Mouse (Mus musculus) cerebellum, postnatal 14 days (tissue): ENCODE results near the gene Larp1b.

Experiments
- DNase-seq, 2 experiments: peaks; one replicate each; pipeline ENCODE4 v3.0.0; 2021; ENCODE audit warnings: mixed read lengths in 2 of 2

The Larp1b gene

GRCm38 (mm10) chr3:41030705-41031104 is 81.1 kb downstream of the Larp1b start:
- no peak for DNase-seq

DNA sequence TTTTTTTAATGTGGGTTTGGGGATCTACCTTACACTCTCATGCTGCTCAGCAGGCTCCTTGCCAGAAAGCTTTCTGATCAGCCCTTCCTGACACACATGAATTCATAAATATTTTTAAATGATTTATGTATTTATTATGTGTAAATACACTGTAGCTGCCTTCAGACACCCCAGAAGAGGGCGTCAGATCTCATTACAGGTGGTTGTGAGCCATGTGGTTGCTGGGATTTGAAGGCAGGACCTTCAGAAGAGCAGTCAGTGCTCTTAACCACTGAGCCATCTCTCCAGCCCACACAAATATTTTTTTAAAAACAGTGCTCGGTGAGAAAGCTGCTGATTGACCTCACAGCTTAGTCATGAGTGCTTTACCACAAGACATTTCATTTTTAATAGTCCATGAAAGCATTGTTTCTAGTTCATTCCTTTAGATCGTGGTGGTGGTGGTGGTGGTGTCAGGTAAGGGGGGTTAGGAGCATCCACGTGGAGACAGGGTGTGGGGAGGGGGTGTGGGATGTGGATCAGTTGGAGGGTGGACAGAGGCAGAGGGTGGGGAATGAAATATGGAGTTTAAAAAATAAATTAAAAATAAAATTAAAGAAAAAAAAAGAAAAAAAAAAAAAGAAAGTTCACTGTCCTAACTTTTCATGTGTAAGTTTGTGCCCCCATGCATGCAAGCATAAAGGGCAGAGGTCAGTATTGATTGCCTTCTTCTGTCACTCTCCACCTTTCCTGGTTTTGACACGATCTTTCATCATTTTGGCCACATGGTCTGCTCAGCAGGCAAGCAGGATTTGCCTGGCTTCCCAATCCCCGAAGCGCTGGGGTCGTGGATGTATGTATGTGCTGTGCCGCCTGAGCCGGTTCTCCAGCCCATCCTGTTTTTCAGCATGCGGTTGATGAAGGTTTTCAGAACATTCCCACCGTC is 81.9 kb downstream of the Larp1b start:
- DNase-seq, result no peak

DNA sequence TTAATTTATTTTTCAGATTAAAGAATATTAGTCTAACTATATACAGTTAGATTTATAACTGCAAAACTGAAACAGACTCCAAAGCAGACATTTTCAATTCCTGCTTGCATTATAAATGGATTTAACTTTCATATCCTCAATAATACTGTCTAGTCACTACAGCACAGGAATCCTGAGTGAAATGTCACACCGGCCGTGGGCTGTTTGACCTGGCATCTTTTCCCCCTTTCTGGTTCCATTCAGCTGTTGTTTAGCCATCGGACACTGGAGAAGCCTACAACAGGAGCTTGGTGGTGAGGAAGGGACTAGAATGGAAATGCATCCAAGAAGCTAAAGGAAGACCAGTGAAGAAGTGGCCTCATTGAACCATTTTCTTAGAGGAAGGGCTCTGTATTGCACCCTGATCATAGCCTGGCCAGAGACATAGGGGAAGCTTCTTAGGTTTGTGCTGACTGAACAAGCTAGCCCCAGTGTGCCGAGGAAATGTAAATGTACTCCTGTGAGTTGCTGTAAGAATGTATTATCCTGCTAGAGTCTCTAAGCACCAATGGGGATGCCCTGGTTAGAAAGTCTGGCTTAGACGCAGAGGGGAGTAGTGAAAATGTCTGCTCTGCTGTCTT is 88.8 kb downstream of the Larp1b start:
- DNase-seq, result no peak

- no peak for DNase-seq
Measured at GRCm38 (mm10) chr3:41041241-41041640, 91.6 kb downstream of the Larp1b start.

DNA sequence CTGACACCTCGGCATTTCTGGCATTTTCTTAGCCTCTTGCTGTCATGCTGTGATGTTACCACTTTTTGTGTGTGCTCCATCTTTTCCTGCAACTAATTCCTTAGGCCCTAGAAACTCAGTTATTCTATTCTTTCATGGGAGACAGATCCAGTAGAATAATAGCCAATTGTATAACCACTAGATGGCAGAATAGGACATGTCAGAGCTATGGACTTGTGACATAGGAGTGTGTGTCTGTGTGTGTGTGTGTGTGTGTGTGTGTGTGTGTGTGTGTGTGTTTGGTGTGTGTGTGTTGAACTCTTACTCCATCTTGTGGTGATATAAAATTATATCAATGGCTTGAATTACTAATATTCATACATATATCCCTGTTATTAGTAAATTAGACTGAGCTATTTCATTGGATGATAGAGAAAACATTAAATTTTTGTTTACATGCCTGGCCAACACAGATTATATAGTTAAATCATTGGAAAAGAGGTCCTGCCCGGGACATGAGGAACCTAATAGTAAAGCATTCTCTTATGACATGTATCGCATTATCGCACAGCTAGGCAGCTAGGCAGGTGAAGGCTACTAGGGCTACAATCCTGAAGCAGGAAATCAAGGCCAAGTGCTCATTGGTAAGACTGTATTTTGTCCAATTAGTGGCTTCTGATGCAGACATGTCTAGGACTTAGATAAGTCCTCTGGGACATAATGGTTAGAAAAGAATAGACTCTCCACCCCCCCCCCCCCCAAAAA is 92.7 kb downstream of the Larp1b start:
- peak; percentile 63 to 75 for DNase-seq

GRCm38 (mm10) chr3:41043756-41044354 is 94.2 kb downstream of the Larp1b start:
- no peak for DNase-seq

DNA sequence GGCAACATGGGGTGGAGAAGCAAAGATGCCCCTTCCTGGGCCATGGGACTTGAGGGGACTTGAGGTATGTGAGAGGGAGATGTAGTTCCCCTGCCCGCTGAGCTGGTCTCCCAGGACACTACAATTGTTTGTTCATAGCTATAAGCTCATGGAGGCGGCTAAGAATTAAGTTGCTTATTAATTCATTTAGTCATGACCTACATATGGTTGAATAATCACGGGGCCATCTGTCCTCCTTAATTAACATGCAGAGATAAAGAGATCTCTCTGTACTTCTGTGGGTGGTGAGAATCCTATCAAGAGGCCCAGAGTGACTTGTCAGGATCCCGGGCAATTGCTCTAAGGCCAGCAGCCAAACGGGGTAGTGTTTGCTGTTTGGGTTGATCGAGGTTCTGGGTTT is 98.2 kb downstream of the Larp1b start:
- no peak for DNase-seq

GRCm38 (mm10) chr3:41053334-41053733 is 103.7 kb downstream of the Larp1b start:
- DNase-seq, result no peak

DNA sequence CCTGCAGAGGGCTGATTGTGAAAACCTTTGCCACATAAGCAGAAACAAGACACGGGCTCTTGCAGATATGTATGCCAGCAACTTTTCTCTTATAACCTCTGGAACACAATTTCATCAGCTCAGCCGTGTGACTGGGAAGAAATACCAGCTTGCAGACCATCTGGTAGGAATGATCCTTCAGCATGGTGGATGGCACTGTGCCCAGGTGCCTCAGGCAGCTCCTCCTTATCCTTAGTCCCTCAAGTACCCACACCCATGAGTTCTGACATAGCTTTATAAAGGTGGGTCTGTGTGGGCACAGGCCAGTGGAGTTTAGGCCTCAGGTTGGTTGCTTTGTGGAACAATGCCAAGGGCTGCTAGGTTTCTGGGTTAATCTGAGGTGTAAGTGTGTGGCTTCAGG is 108.8 kb downstream of the Larp1b start:
- peak; percentile 83 to 87 for DNase-seq

- no peak for DNase-seq
Measured at GRCm38 (mm10) chr3:41059249-41059648, 109.6 kb downstream of the Larp1b start.

- DNase-seq, result no peak
Measured at GRCm38 (mm10) chr3:41061831-41062565, 112.4 kb downstream of the Larp1b start.

DNA sequence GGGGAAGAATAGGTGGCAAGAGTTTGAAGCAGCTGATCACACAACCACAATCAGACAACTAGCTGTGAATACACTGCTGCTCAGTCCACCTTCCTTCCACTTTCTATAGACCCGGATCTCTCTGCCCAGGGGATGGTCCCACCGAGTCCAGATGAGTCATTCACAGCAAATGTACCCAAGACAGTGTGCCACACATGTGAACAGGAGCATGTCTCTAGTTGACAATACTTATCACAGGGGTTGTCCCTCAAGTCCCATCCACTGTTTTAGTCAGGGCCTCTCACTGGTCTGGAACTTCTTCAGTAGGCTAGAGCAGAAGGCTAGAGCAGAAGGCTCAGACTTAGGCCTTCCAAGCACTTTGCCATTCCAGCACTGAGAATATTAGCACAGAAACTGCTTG is 113.1 kb downstream of the Larp1b start:
- no peak for DNase-seq

GRCm38 (mm10) chr3:41065320-41065719 is 115.7 kb downstream of the Larp1b start:
- no peak for DNase-seq

GRCm38 (mm10) chr3:41070519-41070918 is 120.9 kb downstream of the Larp1b start:
- DNase-seq, result peak; percentile 31 to 34

DNA sequence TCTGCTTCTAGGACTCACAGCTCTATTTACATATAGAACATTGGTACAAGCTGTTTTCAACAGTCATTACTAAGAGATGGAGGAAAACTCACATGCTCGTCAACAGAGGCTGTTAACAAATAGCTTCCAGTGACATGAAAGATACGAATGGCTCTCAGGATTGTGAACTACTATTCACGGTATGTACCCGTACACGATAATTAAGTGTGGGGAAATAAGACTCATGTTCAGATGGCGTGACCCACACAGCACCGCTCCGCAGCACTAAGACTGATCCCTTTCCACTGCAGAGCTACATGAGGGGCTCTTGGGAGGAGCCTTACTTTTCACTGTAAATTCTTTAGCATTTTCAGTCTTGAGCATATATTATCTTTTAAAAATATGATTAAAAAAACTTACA is 125.7 kb downstream of the Larp1b start:
- no peak for DNase-seq

DNA sequence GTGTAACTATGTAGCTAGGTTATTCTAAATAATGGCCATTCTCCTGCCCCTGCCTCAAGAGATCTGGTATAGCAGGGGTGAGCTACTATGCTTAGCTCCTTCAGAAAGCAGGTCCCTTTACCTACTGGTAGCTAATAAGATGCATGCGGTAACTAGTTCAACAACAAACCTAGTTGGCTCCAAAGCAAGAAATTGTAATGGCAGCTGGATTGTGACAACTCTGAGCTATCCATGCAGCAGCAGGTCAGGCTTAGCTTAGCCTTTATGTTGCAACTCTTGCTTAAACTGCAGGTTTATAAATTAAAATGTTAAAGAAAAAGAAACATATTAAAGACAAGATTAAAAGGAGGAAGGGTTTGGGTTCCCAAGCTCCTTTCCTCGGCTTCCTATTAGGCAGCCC is 129.0 kb downstream of the Larp1b start:
- no peak for DNase-seq

DNA sequence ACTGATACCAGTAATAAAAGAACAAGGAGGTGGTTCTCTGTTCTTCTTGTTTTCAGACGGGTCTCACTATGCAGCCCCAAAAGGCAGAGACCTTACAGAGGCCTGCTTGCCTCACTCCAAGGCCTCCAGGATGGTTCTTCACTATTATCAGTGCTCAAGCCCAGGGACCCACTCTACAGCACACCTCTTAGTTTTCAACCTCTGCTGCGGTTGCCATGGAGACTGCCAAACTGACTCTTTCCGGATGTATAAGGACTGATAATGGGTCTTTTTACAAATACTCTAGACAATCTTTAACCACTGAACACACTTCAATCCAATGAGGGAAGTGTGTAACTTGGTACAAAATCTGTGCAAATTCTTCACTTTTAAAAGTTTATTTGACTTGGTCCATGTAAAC is 131.1 kb downstream of the Larp1b start:
- DNase-seq, result no peak

- peak; percentile 12 to 27 for DNase-seq
Measured at GRCm38 (mm10) chr3:41081474-41082301, 132.1 kb downstream of the Larp1b start.

DNA sequence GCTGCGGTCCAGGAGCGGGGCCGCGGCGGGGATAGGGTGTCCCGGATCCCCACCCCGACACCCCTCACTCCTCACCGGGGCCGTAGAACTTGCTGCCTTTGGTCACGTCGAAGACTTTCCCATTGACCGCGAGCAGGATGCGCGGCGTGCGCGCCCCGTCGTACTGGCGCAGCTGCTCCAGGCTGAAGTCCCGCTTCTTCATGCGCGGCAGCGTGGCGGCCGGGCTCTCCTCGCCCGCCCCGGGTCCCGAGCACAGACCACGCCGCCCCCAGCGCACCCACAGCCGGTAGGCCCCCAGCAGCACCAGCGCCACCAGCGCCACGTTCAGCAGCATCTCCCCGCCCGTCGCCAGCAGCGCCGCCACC is 132.9 kb downstream of the Larp1b start:
- no peak for DNase-seq

GRCm38 (mm10) chr3:41082885-41083789 is 133.5 kb downstream of the Larp1b start, which contains the start of gene Pgrmc2:
Gene Pgrmc2 (minus strand): TSS chr3:41083046.
- DNase-seq, result peak; percentile 99
